ENCODE assay signal across 31 mouse cellular contexts in the genomic region with DNA sequence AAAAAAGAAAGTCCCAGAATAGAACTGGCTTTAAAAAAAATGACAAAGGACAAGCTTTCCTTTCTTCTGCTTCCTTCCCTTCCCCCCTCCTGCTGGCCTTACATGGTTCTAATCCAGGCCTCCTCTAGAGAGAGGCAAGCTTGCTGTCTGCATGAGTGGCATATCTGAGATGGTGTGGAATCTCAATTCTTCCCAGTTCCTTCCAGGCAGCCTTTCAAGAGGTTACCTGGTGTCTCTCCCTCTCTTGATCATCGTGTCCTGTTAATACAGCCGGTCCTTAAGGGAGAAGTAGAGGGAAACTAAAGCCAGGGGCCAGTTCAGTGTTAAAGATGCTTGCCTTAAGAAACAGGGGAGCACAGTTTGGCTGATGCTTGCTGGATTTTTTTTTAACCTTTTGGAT.
"Had no signal": no experiment of that assay in that cellular context is flagged by ENCODE, and none has a peak within 500 bp of the region (broad histone marks: within the 10 kb centered on the region; RNA-seq: fewer than 3 reads in every experiment).

No protein-coding gene starts in this region.

- H3K4me2 ChIP-seq: limb, embryonic 12.5 days; limb, embryonic 13.5 days; limb, embryonic 15.5 days; liver, embryonic 11.5 days; liver, embryonic 12.5 days; liver, embryonic 13.5 days; liver, embryonic 15.5 days; lung, embryonic 14.5 days; lung, embryonic 15.5 days; midbrain, embryonic 12.5 days; midbrain, embryonic 15.5 days; neural tube, embryonic 12.5 days; neural tube, embryonic 13.5 days had no signal

- H3K4me3 ChIP-seq: limb, embryonic 10.5 days; limb, embryonic 12.5 days; limb, embryonic 13.5 days; limb, embryonic 15.5 days; liver, embryonic 12.5 days; liver, embryonic 13.5 days; liver, embryonic 15.5 days; lung, embryonic 15.5 days; megakaryocyte, embryonic 14.5 days; midbrain, embryonic 10.5 days; midbrain, embryonic 12.5 days; midbrain, embryonic 15.5 days; myocyte; neural tube, embryonic 12.5 days; neural tube, embryonic 13.5 days had no signal

- H3K4me1 ChIP-seq: liver, embryonic 12.5 days; liver, embryonic 13.5 days; liver, embryonic 15.5 days; lung, embryonic 15.5 days; megakaryocyte, embryonic 14.5 days; midbrain, embryonic 10.5 days; midbrain, embryonic 15.5 days had no signal

- H3K27me3 ChIP-seq: limb, embryonic 12.5 days; limb, embryonic 13.5 days; limb, embryonic 15.5 days; liver, embryonic 12.5 days; liver, embryonic 13.5 days; liver, embryonic 15.5 days; lung, embryonic 15.5 days; megakaryocyte, embryonic 14.5 days; midbrain, embryonic 12.5 days; midbrain, embryonic 15.5 days; neural tube, embryonic 12.5 days; neural tube, embryonic 13.5 days had no signal

- H3K36me3 ChIP-seq: limb, embryonic 10.5 days; limb, embryonic 12.5 days; limb, embryonic 13.5 days; limb, embryonic 15.5 days; liver, embryonic 12.5 days; liver, embryonic 13.5 days; liver, embryonic 15.5 days; lung, embryonic 15.5 days; midbrain, embryonic 10.5 days; midbrain, embryonic 12.5 days; midbrain, embryonic 15.5 days; neural tube, embryonic 12.5 days; neural tube, embryonic 13.5 days had no signal

- ATAC-seq: liver, embryonic 12.5 days; liver, postnatal 0 days; lung, postnatal 0 days; midbrain, embryonic 15.5 days; midbrain, embryonic 16.5 days had no signal

- H3K9me3 ChIP-seq: limb, embryonic 10.5 days; limb, embryonic 12.5 days; limb, embryonic 13.5 days; limb, embryonic 15.5 days; liver, embryonic 12.5 days; liver, embryonic 13.5 days; liver, embryonic 15.5 days; lung, embryonic 15.5 days; midbrain, embryonic 10.5 days; midbrain, embryonic 12.5 days; midbrain, embryonic 15.5 days; neural tube, embryonic 12.5 days; neural tube, embryonic 13.5 days had no signal

- H3K9ac ChIP-seq: limb, embryonic 12.5 days; limb, embryonic 13.5 days; limb, embryonic 15.5 days; liver, embryonic 12.5 days; liver, embryonic 13.5 days; liver, embryonic 14.5 days; liver, embryonic 15.5 days; liver, postnatal 0 days; lung, embryonic 14.5 days; lung, embryonic 15.5 days; midbrain, embryonic 12.5 days; midbrain, embryonic 15.5 days; neural tube, embryonic 12.5 days; neural tube, embryonic 13.5 days had no signal

- H3K27ac ChIP-seq: limb, embryonic 12.5 days; limb, embryonic 13.5 days; limb, embryonic 15.5 days; liver, embryonic 12.5 days; liver, embryonic 13.5 days; liver, embryonic 14.5 days; liver, embryonic 15.5 days; lung, embryonic 15.5 days; macrophage; midbrain, embryonic 10.5 days; midbrain, embryonic 12.5 days; midbrain, embryonic 15.5 days; neural tube, embryonic 12.5 days; neural tube, embryonic 13.5 days had no signal

- DNase-seq: left cerebral cortex, postnatal 4 days; liver; liver, embryonic 13.5 days; liver, postnatal 0 days; lung, adult 18-20 months; lung, adult 2 months; lung, embryonic 14.5 days; lung, postnatal 10 days; lung, postnatal 14 days; lung, postnatal 36 days; lung, postnatal 4 days; midbrain, embryonic 14.5 days had no signal
